Mouse (Mus musculus): Measurements from ENCODE around the gene Prrg4. TPM values are rescaled to one million over a fixed set of nuclear protein-coding genes. Genes with fewer than 3 reads are reported as not detected.
A peak's percentile ranks its signal among the peaks of the same experiment; 100 is the strongest.
"Not testable (repeated sequence)": the region's sequence is repeated elsewhere in the genome, so short reads cannot be mapped to it uniquely, and the experiment has no call there.

The Prrg4 gene
- 0.29 and 0.56 TPM in 2 replicates for polyA plus RNA-seq (2012; rRNA removed)

GRCm38 (mm10) chr2:104849276-104849990, at the start of gene Prrg4:
Gene Prrg4, minus strand, starts transcription at chr2:104849876.
- under 1% methylated on average over 62 of the region's 62 CpGs for WGBS
- DNase-seq (ENCODE audit: low read depth, low spot score): no peak

- WGBS: 11% methylated on average over 10 of the region's 10 CpGs
- DNase-seq (ENCODE audit: low read depth, low spot score): peak; percentile 38
Measured at GRCm38 (mm10) chr2:104887882-104888566, 38.3 kb upstream of the Prrg4 start.

GRCm38 (mm10) chr2:104887331-104887730, 37.7 kb upstream of the Prrg4 start:
- 61% methylated on average over 2 of the region's 2 CpGs for WGBS
- DNase-seq (ENCODE audit: low read depth, low spot score): not testable (repeated sequence)

- no peak for DNase-seq (ENCODE audit: low read depth, low spot score)
- 88% methylated on average over 18 of the region's 18 CpGs for WGBS
Measured at GRCm38 (mm10) chr2:104886109-104886508, 36.4 kb upstream of the Prrg4 start.

GRCm38 (mm10) chr2:104878794-104879193, 29.1 kb upstream of the Prrg4 start:
- WGBS: 83% methylated on average over 8 of the region's 8 CpGs
- DNase-seq (ENCODE audit: low read depth, low spot score): no peak

- no peak for DNase-seq (ENCODE audit: low read depth, low spot score)
- 34% methylated on average over 3 of the region's 3 CpGs for WGBS
Measured at GRCm38 (mm10) chr2:104869101-104869500, 19.4 kb upstream of the Prrg4 start.

GRCm38 (mm10) chr2:104867282-104867855, 17.7 kb upstream of the Prrg4 start, which contains the start of gene Ccdc73:
Gene Ccdc73, plus strand, starts transcription at chr2:104867805.
- 92% methylated on average over 13 of the region's 13 CpGs for WGBS
- DNase-seq (ENCODE audit: low read depth, low spot score): no peak

- DNase-seq (ENCODE audit: low read depth, low spot score): no peak
- WGBS: 68% methylated on average over 4 of the region's 4 CpGs
Measured at GRCm38 (mm10) chr2:104864176-104864860, 14.6 kb upstream of the Prrg4 start.

GRCm38 (mm10) chr2:104860426-104860825, 10.8 kb upstream of the Prrg4 start:
- no peak for DNase-seq (ENCODE audit: low read depth, low spot score)
- 63% methylated on average over 10 of the region's 10 CpGs for WGBS

- peak; percentile 43 for DNase-seq (ENCODE audit: low read depth, low spot score)
Measured at GRCm38 (mm10) chr2:104859060-104859459, 9.4 kb upstream of the Prrg4 start.

GRCm38 (mm10) chr2:104858083-104858482, 8.4 kb upstream of the Prrg4 start:
- not testable (repeated sequence) for DNase-seq (ENCODE audit: low read depth, low spot score)
- 95% methylated on average over 3 of the region's 3 CpGs for WGBS

More at GRCm38 (mm10) chr2:104859060-104859459, 9.4 kb upstream of the Prrg4 start:
- WGBS: 22% methylated on average over 5 of the region's 5 CpGs

GRCm38 (mm10) chr2:104856218-104856617, 6.5 kb upstream of the Prrg4 start:
- no peak for DNase-seq (ENCODE audit: low read depth, low spot score)
- 59% methylated on average over 1 of the region's 1 CpGs for WGBS

GRCm38 (mm10) chr2:104855732-104856131, 6.1 kb upstream of the Prrg4 start:
- WGBS: 58% methylated on average over 3 of the region's 3 CpGs
- DNase-seq (ENCODE audit: low read depth, low spot score): no peak

- 83% methylated on average over 1 of the region's 1 CpGs for WGBS
- DNase-seq (ENCODE audit: low read depth, low spot score): no peak
Measured at GRCm38 (mm10) chr2:104854836-104855235, 5.2 kb upstream of the Prrg4 start.

- DNase-seq (ENCODE audit: low read depth, low spot score): no peak
- WGBS: 94% methylated on average over 7 of the region's 7 CpGs
Measured at GRCm38 (mm10) chr2:104852546-104852945, 2.9 kb upstream of the Prrg4 start.

- 25% methylated on average over 5 of the region's 5 CpGs for WGBS
- DNase-seq (ENCODE audit: low read depth, low spot score): no peak
Measured at GRCm38 (mm10) chr2:104851686-104852085, 2.0 kb upstream of the Prrg4 start.

GRCm38 (mm10) chr2:104849991-104850359, 299 bp upstream of the Prrg4 start:
- DNase-seq (ENCODE audit: low read depth, low spot score): no peak
- 32% methylated on average over 3 of the region's 3 CpGs for WGBS

- no peak for DNase-seq (ENCODE audit: low read depth, low spot score)
- 35% methylated on average over 16 of the region's 16 CpGs for WGBS
Measured at GRCm38 (mm10) chr2:104848235-104849161, 1.2 kb downstream of the Prrg4 start.

GRCm38 (mm10) chr2:104847645-104848044, 2.0 kb downstream of the Prrg4 start:
- 47% methylated on average over 2 of the region's 2 CpGs for WGBS
- DNase-seq (ENCODE audit: low read depth, low spot score): no peak
